23 mouse cellular contexts compared by ENCODE assay signal in genomic region chr5:120938586-120938985, GRCm38 (mm10). TPM values are rescaled to one million over a fixed set of nuclear protein-coding genes. Genes with fewer than 3 reads are reported as not detected.
DNase-seq lines count a peak whose midpoint lies in the region; ATAC-seq and TF ChIP-seq lines count a peak whose summit lies in the region.
"Had no signal": no experiment of that assay in that cellular context is flagged by ENCODE, and none has a peak within 500 bp of the region (broad histone marks: within the 10 kb centered on the region; RNA-seq: fewer than 3 reads in every experiment).

No protein-coding gene starts in this region.

- ATAC-seq in kidney, postnatal 0 days (replicated peaks; ENCODE audit: low FRiP score, low read depth), result no peak
- ATAC-seq in megakaryocyte-erythroid progenitor cell, adult 5-6 weeks (replicated peaks; ENCODE audit: low FRiP score, low TSS enrichment, poor library complexity, severe bottlenecking), result peak; percentile 60
- ATAC-seq: forebrain, embryonic 13.5 days had no signal

- no peak overlapping the region for H3K9ac ChIP-seq in kidney, postnatal 0 days (ENCODE audit: low read depth, low read length)
- H3K9ac ChIP-seq in ES-Bruce4 (ENCODE audit: low read depth, poor library complexity, severe bottlenecking), result no peak overlapping the region
- H3K9ac ChIP-seq: forebrain, embryonic 13.5 days; hindbrain, embryonic 12.5 days; limb, embryonic 13.5 days; liver, embryonic 15.5 days; neural tube, embryonic 12.5 days had no signal

- no peak overlapping the region for H3K4me2 ChIP-seq in kidney, postnatal 0 days (ENCODE audit: low read length)
- H3K4me2 ChIP-seq: forebrain, embryonic 13.5 days; hindbrain, embryonic 12.5 days; limb, embryonic 13.5 days; liver, embryonic 15.5 days; neural tube, embryonic 12.5 days had no signal

- no peaks in the 10 kb centered on the region for H3K4me1 ChIP-seq in kidney, postnatal 0 days (replicated peaks; ENCODE audit: insufficient read depth, low read length)
- no peaks in the 10 kb centered on the region for H3K4me1 ChIP-seq in ES-Bruce4 (ENCODE audit: control insufficient read depth, insufficient read depth, low read length)
- 0 out of 2 replicates have a peak, but pooled peaks cover 2% of the 10 kb centered on the region for H3K4me1 ChIP-seq in midbrain, embryonic 10.5 days
- H3K4me1 ChIP-seq: forebrain, embryonic 13.5 days; hindbrain, embryonic 12.5 days; limb, embryonic 13.5 days; liver, embryonic 15.5 days; neural tube, embryonic 12.5 days had no signal

- peak; percentile 4 for DNase-seq in kidney, postnatal 0 days (ENCODE audit: low spot score)
- no peak for DNase-seq in kidney, adult 11 months
- DNase-seq in ZHBTc4 (ENCODE audit: low read depth, low spot score), result peak; percentile 97
- no peak for DNase-seq in right cerebral cortex, postnatal 4 days
- DNase-seq in midbrain, embryonic 10.5 days (ENCODE audit: low spot score), result no peak
- DNase-seq: cerebellum, adult 18-20 months; heart, adult 2 months; kidney, adult 18-20 months; kidney, postnatal 14 days; lung, postnatal 14 days; right cerebral cortex, postnatal 14 days; thymus, postnatal 14 days had no signal

- TF ChIP-seq POLR2A in ES-Bruce4 (IDR thresholded peaks at IDR 0.05; ENCODE audit: insufficient read depth, low read length), result no peak

- 0 out of 2 replicates have a peak, but pooled peaks have one; percentile 29 for TF ChIP-seq EP300 in ES-Bruce4 (IDR thresholded peaks at IDR 0.05; ENCODE audit: insufficient read depth, low read depth, low read length)

- H3K36me3 ChIP-seq in kidney, postnatal 0 days (ENCODE audit: insufficient read depth, low read length), result no peaks in the 10 kb centered on the region
- H3K36me3 ChIP-seq in ES-Bruce4 (ENCODE audit: control insufficient read depth, insufficient read depth, low read length, poor library complexity, severe bottlenecking), result no peaks in the 10 kb centered on the region
- no peaks in the 10 kb centered on the region for H3K36me3 ChIP-seq in midbrain, embryonic 10.5 days
- H3K36me3 ChIP-seq: hindbrain, embryonic 12.5 days; limb, embryonic 13.5 days; liver, embryonic 15.5 days; neural tube, embryonic 12.5 days had no signal

- no peaks in the 10 kb centered on the region for H3K27me3 ChIP-seq in kidney, postnatal 0 days (ENCODE audit: insufficient read depth, low read length)
- no peaks in the 10 kb centered on the region for H3K27me3 ChIP-seq in ES-Bruce4 (ENCODE audit: control insufficient read depth, insufficient read depth, low read length, poor library complexity, severe bottlenecking)
- no peaks in the 10 kb centered on the region for H3K27me3 ChIP-seq in midbrain, embryonic 10.5 days (ENCODE audit: low read depth, poor library complexity, severe bottlenecking)
- H3K27me3 ChIP-seq: forebrain, embryonic 13.5 days; hindbrain, embryonic 12.5 days; liver, embryonic 15.5 days; neural tube, embryonic 12.5 days had no signal

- WGBS in kidney, postnatal 0 days, result 43% methylated on average over 8 of the region's 8 CpGs
- WGBS in midbrain, embryonic 10.5 days, result 49% methylated on average over 8 of the region's 8 CpGs

- H3K4me3 ChIP-seq in kidney, postnatal 0 days (replicated peaks; ENCODE audit: low read depth, low read length), result no peak overlapping the region
- peak overlapping the region; percentile 34 for H3K4me3 ChIP-seq in ES-Bruce4 (ENCODE audit: low read depth, low read length)
- no peak overlapping the region for H3K4me3 ChIP-seq in midbrain, embryonic 10.5 days
- H3K4me3 ChIP-seq: forebrain, embryonic 13.5 days; heart, adult 2 months; hindbrain, embryonic 12.5 days; limb, embryonic 13.5 days; liver, embryonic 15.5 days; neural tube, embryonic 12.5 days had no signal

- H3K27ac ChIP-seq in kidney, postnatal 0 days, result no peak overlapping the region
- H3K27ac ChIP-seq in ES-Bruce4 (ENCODE audit: insufficient read depth, low read length), result no peak overlapping the region
- no peak overlapping the region for H3K27ac ChIP-seq in midbrain, embryonic 10.5 days (replicated peaks)
- H3K27ac ChIP-seq: forebrain, embryonic 13.5 days; heart, adult 2 months; hindbrain, embryonic 12.5 days; limb, embryonic 13.5 days; liver, embryonic 15.5 days; neural tube, embryonic 12.5 days had no signal

- no peak for TF ChIP-seq CTCF in kidney, postnatal 0 days (IDR thresholded peaks at IDR 0.05; ENCODE audit: low read depth)
- TF ChIP-seq CTCF in ES-Bruce4 (IDR thresholded peaks at IDR 0.05; ENCODE audit: low read depth, low read length), result no peak

- no peaks in the 10 kb centered on the region for H3K9me3 ChIP-seq in kidney, postnatal 0 days (replicated peaks; ENCODE audit: low read length)
- no peaks in the 10 kb centered on the region for H3K9me3 ChIP-seq in ES-Bruce4 (replicated peaks; ENCODE audit: control insufficient read depth, insufficient read depth, low read length, poor library complexity, severe bottlenecking)
- no peaks in the 10 kb centered on the region for H3K9me3 ChIP-seq in midbrain, embryonic 10.5 days (replicated peaks)
- H3K9me3 ChIP-seq: forebrain, embryonic 13.5 days; hindbrain, embryonic 12.5 days; limb, embryonic 13.5 days; liver, embryonic 15.5 days; neural tube, embryonic 12.5 days had no signal

RNA-seq across cellular contexts. Expression of gene Oas1d, which starts 24.2 kb away (rescaled TPM):
- not detected in 2 replicates for polyA plus RNA-seq in kidney, postnatal 0 days (2015; fragmentation: Nextera tagmentation; extraction: Ambion mirVana)
- 0.35 and 0.45 TPM in 2 replicates for polyA plus RNA-seq in ES-Bruce4 (2011; ENCODE audit: insufficient read depth, insufficient read length, low read depth, missing spikeins)
- not detected in 2 replicates for total RNA-seq in megakaryocyte-erythroid progenitor cell, adult 5-6 weeks (2014; fragmentation: Nextera tagmentation)
- not detected in 2 replicates for total RNA-seq in megakaryocyte-erythroid progenitor cell, adult 5-6 weeks (2017)
- polyA plus RNA-seq in midbrain, embryonic 10.5 days (2016; fragmentation: Nextera tagmentation; extraction: Ambion mirVana), result not detected in 2 replicates
- total RNA-seq: heart, adult 2 months; MEL; monocyte, adult 5-6 weeks had no signal
- polyA plus RNA-seq: cortical plate, adult 2 months; forebrain, embryonic 13.5 days; heart, adult 2 months; hindbrain, embryonic 12.5 days; limb, embryonic 13.5 days; liver, embryonic 15.5 days; neural tube, embryonic 12.5 days had no signal

RNA-seq across cellular contexts. Expression of gene Oas1a, which starts 31.3 kb away (rescaled TPM):
- 5.4 and 7.9 TPM in 2 replicates for polyA plus RNA-seq in kidney, postnatal 0 days (2015; fragmentation: Nextera tagmentation; extraction: Ambion mirVana)
- polyA plus RNA-seq in ES-Bruce4 (2011; ENCODE audit: insufficient read depth, insufficient read length, low read depth, missing spikeins), result 2.3 TPM in 1 of 2 replicates, not detected in the other
- 6.4 and 8.1 TPM in 2 replicates for total RNA-seq in megakaryocyte-erythroid progenitor cell, adult 5-6 weeks (2014; fragmentation: Nextera tagmentation)
- 6.9 and 9.6 TPM in 2 replicates for total RNA-seq in megakaryocyte-erythroid progenitor cell, adult 5-6 weeks (2017)
- 0.36 and 0.76 TPM in 2 replicates for polyA plus RNA-seq in midbrain, embryonic 10.5 days (2016; fragmentation: Nextera tagmentation; extraction: Ambion mirVana)

RNA-seq across cellular contexts. Expression of gene Oas1g, which starts 51.2 kb away (rescaled TPM):
- polyA plus RNA-seq in kidney, postnatal 0 days (2015; fragmentation: Nextera tagmentation; extraction: Ambion mirVana), result 1.6 and 1.8 TPM in 2 replicates
- polyA plus RNA-seq in ES-Bruce4 (2011; ENCODE audit: insufficient read depth, insufficient read length, low read depth, missing spikeins), result 0.97 and 1.5 TPM in 2 replicates
- 2.5 TPM in 1 of 2 replicates, not detected in the other for total RNA-seq in megakaryocyte-erythroid progenitor cell, adult 5-6 weeks (2014; fragmentation: Nextera tagmentation)
- total RNA-seq in megakaryocyte-erythroid progenitor cell, adult 5-6 weeks (2017), result not detected in 2 replicates
- not detected in 2 replicates for polyA plus RNA-seq in midbrain, embryonic 10.5 days (2016; fragmentation: Nextera tagmentation; extraction: Ambion mirVana)
- total RNA-seq: layer of hippocampus, postnatal 10 days; MEL had no signal
- polyA plus RNA-seq: hindbrain, embryonic 12.5 days; limb, embryonic 13.5 days had no signal

Comparison
In these comparisons a context has a peak if more than half of its experiments do, and no peak if none do; other contexts are left out.
1. DNase-seq: peak in kidney, postnatal 0 days (single experiment) and ZHBTc4 (single experiment); none in kidney, adult 11 months (single experiment), right cerebral cortex, postnatal 4 days (single experiment) and midbrain, embryonic 10.5 days (single experiment).